Mouse (Mus musculus) small intestine, adult 2 months (tissue): Measurements from ENCODE around the gene Phlda2.

Source experiments
- CTCF ChIP-seq: fragments of 200-500 bp; IDR thresholded peaks from 2 replicates; pipeline ENCODE4 v1.5.1; 2012; ENCODE audit warnings: low read depth, mild to moderate bottlenecking, control low read depth, inconsistent platforms, low read length, moderate library complexity, mixed read lengths; ENCODE audit not compliant: insufficient replicate concordance, insufficient read length; ENCODE audit errors: extremely low read depth
- POLR2A ChIP-seq: fragments of 200-500 bp; IDR thresholded peaks from 2 replicates; pipeline ENCODE4 v1.6.1; 2012; ENCODE audit warnings: low read depth, mild to moderate bottlenecking, control low read depth, inconsistent platforms, low read length, moderate library complexity

GRCm38 (mm10) chr7:143503926-143504325 lies 976 bp upstream of the Phlda2 start:
- no peak for TF ChIP-seq CTCF
- TF ChIP-seq POLR2A = no peak
